25 mouse cellular contexts compared by ENCODE assay signal in the genomic region with DNA sequence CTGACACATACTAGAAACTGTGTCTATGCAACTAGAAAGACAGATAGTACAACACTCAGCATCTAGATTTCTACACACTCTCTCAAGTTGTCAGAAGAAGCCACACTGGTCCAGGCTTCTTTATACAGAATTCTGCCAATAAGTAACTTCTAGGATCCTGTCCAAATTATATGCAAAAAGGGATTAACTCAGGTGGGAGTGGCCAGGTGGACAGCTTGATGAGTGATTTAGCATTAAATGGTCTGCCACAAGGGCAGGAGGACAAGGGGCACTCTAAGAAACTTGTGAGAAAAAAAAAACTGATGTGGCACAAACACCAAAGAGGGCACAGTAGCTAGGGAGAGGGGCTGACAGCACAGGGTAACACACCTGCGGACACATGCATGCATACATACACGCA.
DNase-seq lines count a peak whose midpoint lies in the region; ATAC-seq and TF ChIP-seq lines count a peak whose summit lies in the region.
"Had no signal": no experiment of that assay in that cellular context is flagged by ENCODE, and none has a peak within 500 bp of the region (broad histone marks: within the 10 kb centered on the region; RNA-seq: fewer than 3 reads in every experiment).

No protein-coding gene starts in this region.

- no peak overlapping the region for H3K4me2 ChIP-seq in intestine, embryonic 16.5 days (ENCODE audit: low read depth, low read length)
- no peak overlapping the region for H3K4me2 ChIP-seq in intestine, postnatal 0 days (replicated peaks; ENCODE audit: low read depth)
- H3K4me2 ChIP-seq in kidney, embryonic 16.5 days (replicated peaks; ENCODE audit: low read depth, low read length): no peak overlapping the region
- H3K4me2 ChIP-seq: embryonic facial prominence, embryonic 13.5 days; forebrain, embryonic 13.5 days; heart, embryonic 11.5 days; hindbrain, embryonic 12.5 days; hindbrain, embryonic 15.5 days had no signal

- H3K4me1 ChIP-seq in intestine, embryonic 16.5 days (ENCODE audit: control insufficient read depth, insufficient read depth, low read length): peaks cover 25% of the 10 kb centered on the region
- H3K4me1 ChIP-seq in intestine, postnatal 0 days (replicated peaks; ENCODE audit: control insufficient read depth, insufficient read depth, low read length): 0 out of 2 replicates have a peak, but pooled peaks cover 7% of the 10 kb centered on the region
- H3K4me1 ChIP-seq in kidney, embryonic 16.5 days (ENCODE audit: insufficient read depth, low read length): peaks cover 11% of the 10 kb centered on the region; the same call in 1 of the 2 replicates
- H3K4me1 ChIP-seq: hindbrain, embryonic 12.5 days; hindbrain, embryonic 15.5 days had no signal

- H3K4me3 ChIP-seq in intestine, embryonic 16.5 days (ENCODE audit: low read length): no peak overlapping the region
- H3K4me3 ChIP-seq in intestine, postnatal 0 days (ENCODE audit: low read depth, low read length): no peak overlapping the region
- no peak overlapping the region for H3K4me3 ChIP-seq in kidney, embryonic 16.5 days (ENCODE audit: low read length)
- H3K4me3 ChIP-seq: embryonic facial prominence, embryonic 10.5 days; embryonic facial prominence, embryonic 13.5 days; forebrain, embryonic 10.5 days; forebrain, embryonic 13.5 days; hindbrain, embryonic 12.5 days; hindbrain, embryonic 15.5 days had no signal

- DNase-seq in kidney, adult 8-10 months: peak; percentile 36 to 61
- DNase-seq in kidney, postnatal 10 days: no peak
- DNase-seq in kidney, postnatal 25 days: peak; percentile 55 to 56
- DNase-seq: adrenal gland, adult 8-10 months; adrenal gland, postnatal 25 days; cerebellum, adult 11-12 months; cerebellum, adult 8-10 months; cerebellum, postnatal 10 days; cerebellum, postnatal 36 days; embryo, embryonic 11 days; gastrocnemius, postnatal 10 days; gastrocnemius, postnatal 36 days; heart, adult 11 months had no signal

- H3K27ac ChIP-seq in intestine, embryonic 16.5 days (ENCODE audit: low read length): peak overlapping the region; percentile 27; the same call in 1 of the 2 replicates
- H3K27ac ChIP-seq in intestine, postnatal 0 days (ENCODE audit: low read depth, low read length): no peak overlapping the region
- H3K27ac ChIP-seq in kidney, embryonic 16.5 days (ENCODE audit: low read length): no peak overlapping the region
- H3K27ac ChIP-seq: embryonic facial prominence, embryonic 10.5 days; embryonic facial prominence, embryonic 13.5 days; forebrain, embryonic 10.5 days; forebrain, embryonic 13.5 days; hindbrain, embryonic 12.5 days; hindbrain, embryonic 15.5 days had no signal

- 74% methylated on average over 2 of the region's 2 CpGs for WGBS in intestine, embryonic 16.5 days
- 68% methylated on average over 2 of the region's 2 CpGs for WGBS in intestine, postnatal 0 days
- WGBS in kidney, embryonic 16.5 days: 87% methylated on average over 2 of the region's 2 CpGs

- ATAC-seq in intestine, embryonic 16.5 days: no peak
- no peak for ATAC-seq in intestine, postnatal 0 days
- ATAC-seq in kidney, embryonic 16.5 days (ENCODE audit: low FRiP score, low TSS enrichment): no peak
- ATAC-seq: activated CD4-positive, CD25-positive, alpha-beta regulatory T cell, adult 4 months; forebrain, embryonic 13.5 days; forebrain, embryonic 16.5 days had no signal

- no peaks in the 10 kb centered on the region for H3K9me3 ChIP-seq in intestine, embryonic 16.5 days (ENCODE audit: control insufficient read depth, low read length)
- no peaks in the 10 kb centered on the region for H3K9me3 ChIP-seq in intestine, postnatal 0 days (ENCODE audit: control insufficient read depth)
- no peaks in the 10 kb centered on the region for H3K9me3 ChIP-seq in kidney, embryonic 16.5 days (ENCODE audit: low read length)
- H3K9me3 ChIP-seq: embryonic facial prominence, embryonic 10.5 days; embryonic facial prominence, embryonic 13.5 days; forebrain, embryonic 10.5 days; forebrain, embryonic 13.5 days; hindbrain, embryonic 12.5 days; hindbrain, embryonic 15.5 days had no signal

- H3K9ac ChIP-seq in intestine, embryonic 16.5 days (ENCODE audit: low read depth, low read length): no peak overlapping the region
- H3K9ac ChIP-seq in intestine, postnatal 0 days (ENCODE audit: low read depth, low read length): no peak overlapping the region
- H3K9ac ChIP-seq in kidney, embryonic 16.5 days (replicated peaks; ENCODE audit: low read length): no peak overlapping the region
- H3K9ac ChIP-seq: embryonic facial prominence, embryonic 13.5 days; forebrain, embryonic 13.5 days; hindbrain, embryonic 12.5 days; hindbrain, embryonic 15.5 days had no signal

- no peaks in the 10 kb centered on the region for H3K27me3 ChIP-seq in intestine, embryonic 16.5 days (replicated peaks; ENCODE audit: control insufficient read depth, insufficient read depth, low read length)
- H3K27me3 ChIP-seq in intestine, postnatal 0 days (replicated peaks; ENCODE audit: control insufficient read depth, insufficient read depth, low read length): no peaks in the 10 kb centered on the region
- H3K27me3 ChIP-seq in kidney, embryonic 16.5 days (ENCODE audit: insufficient read depth, low read length): no peaks in the 10 kb centered on the region
- H3K27me3 ChIP-seq: forebrain, embryonic 13.5 days; hindbrain, embryonic 12.5 days; hindbrain, embryonic 15.5 days had no signal

- no peak for TF ChIP-seq CTCF in intestine, postnatal 0 days (IDR thresholded peaks at IDR 0.05; ENCODE audit: low read depth)

- H3K36me3 ChIP-seq in intestine, embryonic 16.5 days (ENCODE audit: control insufficient read depth, insufficient read depth, low read length): no peaks in the 10 kb centered on the region
- H3K36me3 ChIP-seq in intestine, postnatal 0 days (ENCODE audit: control insufficient read depth, insufficient read depth): no peaks in the 10 kb centered on the region; the same call in 1 of the 2 replicates
- no peaks in the 10 kb centered on the region for H3K36me3 ChIP-seq in kidney, embryonic 16.5 days (ENCODE audit: insufficient read depth, low read length)
- H3K36me3 ChIP-seq: embryonic facial prominence, embryonic 10.5 days; embryonic facial prominence, embryonic 13.5 days; forebrain, embryonic 10.5 days; hindbrain, embryonic 12.5 days; hindbrain, embryonic 15.5 days had no signal
